Mouse (Mus musculus) gastrocnemius, postnatal 4 days (tissue): ENCODE measurements at regions not wholly inside any gene's neighbourhood (a gene's known extent, or its start where the extent isn't known, plus 50 kb on each side); places are given as distances from the start of the nearest gene placed in this dataset.

ENCODE experiments used
- DNase-seq, 2 experiments: peaks; one replicate each; pipeline ENCODE4 v3.0.0; 2021 to 2022; ENCODE audit warnings: low spot score in 2 of 2, mixed read lengths in 2 of 2

DNA sequence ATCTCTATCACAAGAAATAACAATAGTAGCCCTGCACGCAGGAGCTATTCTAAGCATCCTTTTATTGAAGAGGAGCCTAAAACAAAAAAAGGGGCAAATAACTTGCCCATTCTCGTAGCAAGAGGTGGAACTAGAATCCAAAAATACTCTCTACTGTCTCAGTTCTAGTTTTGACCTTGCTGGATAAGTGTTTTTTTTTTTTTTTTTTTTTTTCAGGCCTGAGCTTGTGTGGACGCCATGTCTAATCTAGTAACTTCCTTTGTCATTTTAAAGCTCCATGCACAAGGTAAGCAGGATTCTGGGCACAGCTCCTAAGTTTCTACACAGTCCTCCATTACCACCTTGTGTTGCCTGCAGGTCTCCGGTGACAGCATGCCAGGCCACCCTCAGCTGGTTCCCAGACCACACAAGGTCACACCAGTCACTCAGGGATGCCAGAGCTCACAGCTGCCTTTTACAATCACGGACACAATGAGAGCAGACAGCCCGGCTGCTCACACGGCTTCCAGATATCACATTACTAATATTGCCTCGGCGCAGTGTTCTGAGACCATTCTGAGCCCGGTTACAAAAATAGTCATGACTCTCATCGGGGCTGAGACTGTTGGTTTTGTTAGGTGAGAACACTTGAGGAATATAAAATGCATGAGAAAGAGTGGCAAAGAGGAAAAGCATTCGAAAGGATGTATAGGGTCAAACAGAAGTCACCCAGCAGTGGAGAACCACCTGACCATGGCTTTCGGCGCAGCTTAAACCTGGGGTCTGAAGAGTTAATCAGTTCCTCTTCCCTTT, 124.7 kb upstream of the Tank start:
- peak in 1 of 2 experiments; percentile 55 for DNase-seq

DNA sequence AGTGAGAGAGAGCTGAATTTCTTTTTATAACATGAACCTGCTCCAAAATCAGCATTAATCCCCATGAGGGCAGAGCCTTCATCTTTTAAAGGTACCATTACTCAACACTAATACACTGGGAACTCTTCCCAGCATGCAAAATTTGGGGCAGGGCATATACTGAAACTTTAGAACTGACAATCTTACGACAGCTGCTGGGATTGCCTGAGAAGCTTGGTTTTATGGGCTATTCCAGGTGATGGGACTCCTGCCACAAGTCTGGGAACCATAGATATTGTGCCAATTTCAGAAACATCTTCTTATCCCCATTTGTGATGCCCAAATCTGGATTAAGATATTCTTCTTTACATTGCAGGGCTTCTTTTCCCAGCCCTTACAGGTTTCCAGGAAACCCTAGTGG, 125.8 kb upstream of the Tank start:
- no peak for DNase-seq

DNA sequence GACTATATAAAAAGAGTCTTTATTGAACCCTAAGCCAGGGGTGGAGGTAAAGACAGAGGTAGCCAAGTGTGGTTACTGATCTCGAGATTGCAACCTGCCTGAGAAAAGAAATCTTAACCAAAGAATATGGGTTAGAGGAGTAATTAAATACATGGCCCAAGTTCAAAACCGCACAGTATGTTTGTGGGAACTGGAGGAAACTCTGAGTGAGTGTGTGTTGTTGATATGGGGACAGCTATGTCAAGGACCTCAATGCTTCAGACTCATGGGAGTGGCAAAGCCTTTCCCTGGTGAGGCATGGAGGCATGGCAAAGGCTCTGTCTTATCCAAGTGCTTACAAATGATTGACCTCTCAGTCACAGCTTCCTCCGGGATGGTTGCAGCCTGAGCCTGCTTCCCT, 127.7 kb upstream of the Tank start:
- DNase-seq: no peak

DNA sequence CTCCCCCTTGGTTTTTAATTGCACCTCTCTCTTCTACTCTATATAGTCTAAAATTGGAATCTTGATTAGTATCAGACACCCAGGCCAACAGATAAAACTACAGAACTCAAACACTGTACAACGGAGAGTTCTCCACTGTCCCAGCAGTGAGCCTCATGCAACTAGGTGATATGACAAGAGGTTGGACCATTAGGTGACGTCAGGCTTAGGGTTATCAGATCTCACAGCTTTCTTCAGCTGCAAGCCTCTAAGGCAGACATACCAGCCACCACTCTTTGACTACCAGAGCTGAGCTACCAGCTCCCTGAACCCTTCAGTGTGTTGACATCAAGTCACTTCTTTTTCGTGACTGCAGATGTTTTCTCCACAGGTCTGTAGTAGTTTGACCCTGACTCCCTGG, 141.8 kb upstream of the Tank start:
- no peak for DNase-seq

DNA sequence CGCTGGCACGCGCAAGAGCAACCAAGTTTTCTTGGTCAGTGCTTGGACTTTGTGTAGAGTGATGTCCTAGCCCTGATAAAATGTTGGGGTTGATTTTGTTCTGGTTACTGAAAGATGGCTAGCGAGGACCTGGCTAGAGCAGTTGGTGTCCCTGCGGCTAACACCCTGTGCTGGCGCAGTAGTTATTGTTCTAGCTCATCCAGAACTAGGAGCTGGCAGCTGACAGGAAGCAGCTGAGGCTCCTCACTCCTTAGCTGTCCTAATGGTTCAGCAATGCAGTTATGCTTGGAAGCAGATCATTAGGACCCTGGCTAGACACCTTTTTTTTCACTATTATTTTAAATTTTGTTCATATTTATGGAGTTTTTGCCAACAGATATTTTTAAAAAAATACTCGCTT, 170.5 kb upstream of the Tank start:
- no peak for DNase-seq

DNA sequence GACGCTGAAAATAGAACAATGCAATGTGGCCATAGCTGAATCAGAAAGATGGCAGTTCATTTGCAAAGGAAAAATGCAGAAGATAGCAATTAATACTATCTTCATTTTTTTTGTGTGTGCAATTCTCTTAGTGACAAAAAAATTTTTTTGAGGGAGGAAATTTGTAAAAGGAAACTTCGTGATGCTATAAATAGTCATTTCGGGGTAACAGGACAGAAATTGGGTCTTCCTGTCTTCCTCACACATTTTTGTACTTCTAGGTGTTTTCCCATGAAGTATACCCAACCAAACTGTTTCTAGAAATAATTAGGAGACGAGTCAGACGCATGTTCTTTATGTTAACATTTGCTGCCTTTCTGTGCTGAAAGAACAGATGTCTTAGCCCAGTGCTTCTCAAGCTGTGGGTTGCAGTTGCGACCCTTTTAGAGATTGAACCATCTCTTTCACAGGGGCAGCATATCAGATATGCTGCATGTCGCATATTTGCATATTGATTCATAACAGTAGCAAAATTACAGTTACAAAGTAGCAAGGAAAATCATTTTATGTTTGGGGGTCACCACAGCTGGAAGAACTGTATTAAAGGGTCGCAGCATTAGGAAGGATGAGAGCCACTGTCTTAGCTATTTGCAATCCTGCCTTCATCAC, 172.2 kb upstream of the Tank start:
- no peak for DNase-seq

DNA sequence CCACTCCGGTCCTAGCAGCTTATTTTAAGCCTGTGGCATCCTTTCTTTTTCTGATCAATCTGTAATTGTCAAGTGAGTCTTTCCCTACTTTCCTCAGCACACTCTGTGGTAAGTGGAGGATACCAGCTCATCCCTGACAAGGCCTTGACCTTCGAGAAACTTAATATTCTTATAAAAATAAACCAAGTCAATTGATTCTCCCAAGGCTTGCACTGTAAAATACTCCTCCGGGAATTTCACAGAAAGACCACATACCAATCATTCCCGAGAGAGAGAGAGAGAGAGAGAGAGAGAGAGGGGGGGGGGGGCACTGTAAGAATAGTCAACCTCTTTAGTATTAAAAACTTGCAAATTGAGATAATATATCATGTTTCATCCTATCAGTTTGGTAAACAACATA, 173.1 kb upstream of the Tank start:
- no peak for DNase-seq

DNA sequence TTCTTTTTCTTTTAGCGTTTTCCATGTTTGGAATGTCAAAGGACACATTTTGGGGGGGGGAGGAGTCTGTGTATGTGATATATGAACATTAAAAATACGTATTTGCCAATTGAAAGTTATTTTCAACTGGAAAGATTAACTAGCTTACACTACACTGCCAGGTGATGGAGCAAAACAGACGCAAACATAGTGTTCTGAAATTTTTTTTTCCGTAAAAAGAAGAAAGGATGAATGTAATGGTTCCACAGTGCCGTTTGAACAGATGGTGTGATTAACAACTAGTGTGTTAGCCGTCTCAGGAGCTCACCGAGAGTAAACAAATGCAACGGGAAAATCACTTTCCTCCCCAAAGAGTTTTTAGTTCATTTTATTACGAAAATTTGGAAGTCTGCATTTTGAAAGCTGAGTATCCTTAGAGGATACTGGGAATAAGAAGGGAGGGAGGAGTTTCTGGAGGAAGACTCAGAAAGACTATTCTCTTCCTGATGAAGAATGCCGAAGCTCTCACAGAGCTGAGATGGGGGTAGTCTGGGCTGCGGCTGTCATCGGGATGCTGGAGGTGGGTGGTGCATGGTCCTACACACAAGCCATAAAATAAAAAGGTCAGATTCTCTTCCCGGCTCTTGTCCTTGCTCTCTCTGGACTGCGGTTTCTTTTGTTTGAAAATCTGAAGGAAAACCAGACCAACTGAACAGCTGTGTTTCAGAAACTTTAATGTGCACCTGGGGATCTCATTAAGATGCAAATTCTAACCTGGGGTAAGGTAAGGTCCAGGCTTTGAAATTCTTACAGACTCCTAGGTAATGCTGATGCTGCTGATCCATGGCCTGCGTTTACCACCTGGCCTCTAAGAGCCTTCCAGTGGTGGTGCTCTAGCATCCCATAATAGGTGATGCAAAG, 175.5 kb upstream of the Tank start:
- DNase-seq: peak in 1 of 2 experiments; percentile 8

DNA sequence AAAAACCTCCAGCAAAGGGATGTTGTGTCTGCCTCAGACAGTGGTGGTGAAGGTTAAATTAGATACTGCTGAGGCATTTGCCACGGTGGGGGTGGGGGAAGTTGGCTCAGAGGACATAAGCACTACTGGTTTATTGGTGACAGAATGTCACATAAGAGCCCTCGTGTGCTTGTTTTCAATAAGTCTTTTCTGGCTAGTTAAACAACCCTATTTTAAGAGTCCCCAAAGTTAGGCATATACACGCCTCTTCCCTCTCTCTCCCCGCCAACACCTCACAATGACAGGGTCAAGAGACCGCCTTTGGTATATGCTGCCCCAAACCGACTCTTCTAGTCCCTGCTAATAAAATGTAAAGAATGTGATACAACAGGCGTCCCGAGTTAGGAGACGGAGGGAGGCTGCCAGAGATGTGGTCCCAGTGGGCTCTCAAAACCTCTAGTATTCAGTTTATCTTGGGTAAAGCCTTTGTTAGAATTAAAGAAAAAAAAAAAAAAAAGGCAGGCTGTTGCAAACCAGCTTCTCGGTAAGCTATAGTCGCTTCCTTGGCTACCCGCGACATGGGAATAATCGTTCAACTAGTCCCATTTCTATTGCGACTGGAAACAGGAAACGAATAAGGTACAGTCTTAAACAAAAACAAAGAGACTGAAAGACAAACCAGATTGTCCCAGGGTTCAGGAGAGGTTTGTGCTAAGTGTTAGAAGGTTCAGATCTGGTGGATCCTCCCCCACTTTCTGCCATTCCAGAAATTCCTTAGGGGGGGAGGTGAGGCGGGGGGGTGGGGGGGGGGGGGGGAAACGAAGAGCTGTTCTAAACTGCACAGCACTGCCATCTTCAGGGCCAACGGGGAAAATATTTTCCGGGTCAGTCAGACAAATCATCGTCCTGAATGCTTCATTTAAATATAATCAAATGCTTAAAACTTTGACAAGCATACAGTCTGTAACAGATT, 176.5 kb upstream of the Tank start:
- peak; percentile 59 to 79 for DNase-seq

DNA sequence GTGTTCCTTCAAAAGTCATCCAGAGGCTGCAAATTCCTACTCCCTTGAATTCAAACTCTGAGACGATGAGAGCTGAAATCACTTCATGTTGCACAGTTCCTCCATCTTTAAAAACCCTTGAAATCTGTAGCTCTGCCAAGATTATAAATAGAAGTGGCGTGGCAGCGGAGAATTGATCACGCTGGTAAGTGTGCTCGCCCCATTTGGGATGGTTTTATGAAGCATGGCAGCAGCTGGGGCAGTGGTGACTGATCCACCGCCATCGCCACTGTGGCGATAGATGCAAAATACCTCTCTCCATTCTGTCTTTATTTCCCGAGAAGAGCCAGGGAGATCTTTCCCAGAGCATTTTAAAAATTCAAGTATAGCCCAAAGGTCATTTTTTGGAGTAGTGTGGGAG, 179.8 kb upstream of the Tank start:
- DNase-seq: no peak

DNA sequence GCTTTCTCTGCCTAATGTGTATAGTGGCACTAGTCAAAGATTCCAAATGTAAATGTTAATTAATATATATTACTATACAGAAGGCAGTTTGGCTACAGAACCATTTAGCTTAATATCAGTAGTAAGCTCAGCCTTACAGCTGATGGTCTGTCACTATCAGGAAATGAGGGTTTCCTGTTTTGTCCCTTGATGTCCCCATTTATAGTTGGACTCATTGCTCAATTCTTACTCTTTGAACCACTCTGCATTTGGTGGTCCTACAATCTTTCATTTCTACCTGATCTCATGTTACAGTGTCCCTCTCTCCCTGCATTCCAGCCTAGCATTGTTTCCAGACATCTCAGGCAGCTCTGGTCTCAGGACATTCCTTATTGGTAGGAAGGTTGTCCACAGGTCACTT, 188.8 kb upstream of the Tank start:
- no peak for DNase-seq

DNA sequence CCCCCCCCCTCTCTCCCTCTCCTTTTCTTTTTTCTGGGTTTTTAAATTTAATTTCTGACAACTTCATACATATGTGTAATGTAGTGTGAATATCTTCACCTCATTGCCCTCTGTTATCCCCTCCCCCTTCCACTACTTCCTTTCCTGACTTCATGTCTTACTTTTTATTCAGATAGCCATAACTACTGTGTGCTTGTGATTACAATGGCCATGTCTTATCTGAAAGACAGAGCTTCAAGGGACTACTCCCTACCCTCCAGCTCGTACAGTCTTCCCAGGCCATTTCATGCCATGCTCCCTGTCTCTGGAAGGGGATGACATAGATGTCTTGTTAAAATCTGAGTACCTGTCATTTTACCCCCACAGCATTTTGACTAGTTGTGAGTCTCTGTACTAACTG, 189.2 kb upstream of the Tank start:
- DNase-seq: no peak

DNA sequence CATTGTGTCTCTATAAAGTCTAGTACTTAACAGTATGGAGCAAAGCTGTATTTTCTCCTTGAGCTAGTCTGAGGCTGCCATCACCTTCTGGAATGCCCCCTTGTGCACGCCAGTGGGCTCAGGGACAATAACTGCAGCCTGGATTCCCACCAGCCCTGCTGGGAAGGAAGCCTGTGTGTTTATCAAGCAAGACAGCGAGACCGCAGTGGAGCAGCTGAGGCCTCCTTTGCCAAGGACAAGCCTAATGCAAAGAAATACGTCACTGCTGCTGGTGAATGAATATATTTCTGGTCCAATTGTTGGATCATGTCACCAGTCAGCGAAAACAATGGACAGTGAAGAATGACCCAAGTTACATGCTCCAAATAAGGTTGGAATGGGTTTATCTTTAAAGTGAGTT, 190.8 kb upstream of the Tank start:
- peak in 1 of 2 experiments; percentile 14 for DNase-seq

DNA sequence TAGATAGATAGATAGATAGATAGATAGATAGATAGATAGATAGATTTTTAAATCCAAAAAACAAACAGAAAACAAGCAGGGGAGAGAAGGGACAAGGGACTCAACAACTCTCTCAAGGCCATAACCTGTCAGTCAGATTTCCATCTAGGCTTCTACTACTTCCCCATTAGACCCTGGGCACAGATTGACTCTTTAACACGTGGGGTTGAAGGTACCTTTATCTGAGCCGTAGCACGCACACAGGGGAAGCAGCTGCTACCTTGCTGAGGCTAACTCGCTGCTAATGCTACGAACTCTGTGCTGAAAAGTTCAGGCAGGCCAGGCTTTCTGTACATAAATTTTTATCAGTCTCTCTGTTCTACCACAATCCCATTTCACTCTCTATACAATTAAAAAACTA, 191.4 kb upstream of the Tank start:
- no peak for DNase-seq

DNA sequence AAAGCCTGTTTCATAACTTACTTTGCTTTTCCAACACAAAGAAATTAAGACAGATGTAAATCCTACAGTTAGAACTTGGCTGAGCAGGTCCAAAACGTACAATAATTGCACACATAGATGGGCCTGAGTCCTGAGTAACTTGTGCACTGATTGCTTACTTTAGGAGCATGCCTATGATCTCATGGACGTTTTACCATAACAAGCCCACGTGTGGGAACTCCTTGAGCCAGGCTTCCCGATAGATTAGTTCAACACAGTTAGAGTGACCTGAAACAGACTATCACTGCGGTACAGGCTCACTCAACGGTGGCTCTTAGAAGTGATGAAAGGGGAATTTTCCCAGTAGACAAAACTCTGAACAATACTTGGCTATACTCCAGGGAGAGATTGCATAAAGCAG, 193.9 kb upstream of the Tank start:
- DNase-seq: no peak

DNA sequence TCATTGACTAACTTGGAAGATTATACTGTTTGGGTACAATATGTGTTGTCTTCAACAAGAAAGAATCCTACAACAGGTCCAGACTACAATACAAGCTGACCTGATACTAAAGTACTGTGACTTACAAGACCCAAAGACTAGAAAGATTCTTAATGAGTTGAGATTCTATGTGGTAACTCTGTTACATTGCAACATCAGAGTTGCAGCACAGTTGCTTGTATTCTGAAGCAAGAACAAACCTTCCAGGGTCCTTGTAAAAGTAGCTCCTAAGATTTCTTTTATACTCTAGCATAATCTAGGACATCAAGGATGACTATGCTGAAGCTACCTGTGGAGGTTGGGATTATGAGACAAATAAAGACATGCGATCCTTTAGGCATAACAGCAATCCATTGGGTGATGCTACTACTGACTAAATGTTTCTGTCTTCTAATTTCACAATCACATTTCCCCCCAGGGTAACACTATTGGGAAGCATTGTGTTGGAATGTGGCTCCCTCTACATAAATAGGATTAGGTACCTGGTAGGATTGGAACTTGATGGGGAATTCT, 194.6 kb upstream of the Tank start:
- no peak for DNase-seq

DNA sequence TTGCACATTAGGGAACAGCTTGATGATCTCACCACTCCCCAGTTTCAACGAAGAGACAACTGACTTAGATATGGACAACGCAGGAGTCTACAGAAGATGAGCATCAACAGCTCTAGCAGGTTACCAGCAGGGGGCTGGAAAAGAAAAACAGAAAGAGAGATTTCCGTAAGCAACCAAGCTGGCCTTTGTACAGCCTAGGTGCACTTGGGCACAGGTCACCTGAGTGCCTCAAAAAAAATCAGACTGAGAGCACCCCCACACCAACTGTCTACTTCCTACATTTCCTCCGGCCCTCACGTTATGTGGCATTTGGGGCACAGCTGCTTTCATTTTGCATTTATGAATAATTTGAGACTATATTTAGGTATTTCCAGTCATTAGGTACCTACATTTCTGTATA, 199.3 kb upstream of the Tank start:
- DNase-seq: no peak

DNA sequence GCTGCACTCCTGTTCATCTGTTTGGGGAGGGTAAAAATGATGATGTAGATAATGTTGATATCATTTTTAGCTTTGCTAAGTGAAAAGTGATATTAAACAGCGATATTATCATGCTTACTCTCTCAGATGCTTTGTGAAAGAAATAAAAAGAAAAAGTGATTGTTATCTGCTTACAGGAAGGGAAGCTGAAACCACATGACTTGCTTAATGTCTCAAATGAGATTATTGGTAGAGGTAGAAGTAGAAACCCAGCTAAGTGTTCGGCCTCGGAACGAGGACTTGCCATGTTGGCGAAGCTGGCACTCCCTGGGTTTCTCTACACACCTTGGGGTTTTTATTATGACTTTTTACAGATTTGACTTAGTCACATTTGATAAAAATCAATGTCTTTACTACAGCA, 200.1 kb upstream of the Tank start:
- no peak for DNase-seq

DNA sequence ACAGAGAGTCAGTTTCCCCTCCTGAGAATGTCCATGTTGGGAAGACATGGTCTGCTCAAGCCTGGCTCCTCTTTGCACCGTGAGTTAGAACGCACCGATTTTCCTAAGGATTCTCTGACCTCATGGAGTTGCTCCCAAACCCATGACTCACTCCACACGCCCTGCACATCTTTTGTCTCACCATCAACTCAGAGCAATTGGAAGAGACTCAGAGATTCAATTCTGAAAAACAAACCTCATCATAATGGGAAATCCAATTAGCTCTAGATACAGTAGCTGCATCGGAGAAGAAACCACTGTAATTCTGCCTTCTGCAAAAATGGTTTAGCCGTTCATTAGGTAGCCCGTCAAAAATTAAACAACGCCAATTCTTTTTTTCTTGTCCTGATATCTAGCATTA, 200.6 kb upstream of the Tank start:
- DNase-seq: no peak

DNA sequence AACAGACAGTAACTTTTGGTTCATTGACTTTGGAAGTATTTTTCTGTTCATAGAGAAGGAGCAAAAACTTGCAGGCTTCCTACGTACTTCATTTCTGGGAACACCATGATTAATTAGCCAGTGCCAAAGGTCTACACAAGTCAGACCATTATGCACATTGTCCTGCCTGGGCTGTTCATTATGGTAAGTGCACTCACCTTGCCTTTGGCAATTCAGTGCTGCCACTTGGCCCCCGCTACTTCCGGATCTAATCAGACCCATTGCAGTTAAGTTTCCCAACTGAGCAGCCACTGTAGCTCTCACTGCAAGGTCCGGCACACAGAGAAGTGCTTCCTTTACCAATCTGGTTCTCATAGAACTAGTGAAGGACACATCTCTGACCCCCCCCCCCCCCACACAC, 215.8 kb upstream of the Tank start:
- no peak for DNase-seq

DNA sequence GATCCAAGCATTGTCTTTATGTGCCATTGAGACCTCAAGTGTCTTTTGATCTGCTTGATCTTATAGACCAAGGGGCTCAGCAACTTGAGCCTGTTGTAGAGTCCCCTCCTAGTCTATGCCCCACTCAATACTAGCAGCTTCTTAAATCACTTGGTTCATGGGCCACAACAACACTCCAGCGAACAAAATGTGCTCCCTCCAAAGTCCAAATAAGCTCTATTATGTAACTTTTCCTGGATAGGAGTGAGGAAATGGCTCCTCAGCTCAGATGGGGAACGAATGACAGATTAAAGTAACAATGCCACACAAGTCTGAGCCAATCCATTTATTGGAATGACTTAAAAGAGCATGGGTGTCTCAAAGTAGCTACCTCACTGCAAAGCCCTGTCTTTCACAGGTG, 217.0 kb upstream of the Tank start:
- no peak for DNase-seq
